ENCODE assay signal across 9 mouse cellular contexts in the genomic region with DNA sequence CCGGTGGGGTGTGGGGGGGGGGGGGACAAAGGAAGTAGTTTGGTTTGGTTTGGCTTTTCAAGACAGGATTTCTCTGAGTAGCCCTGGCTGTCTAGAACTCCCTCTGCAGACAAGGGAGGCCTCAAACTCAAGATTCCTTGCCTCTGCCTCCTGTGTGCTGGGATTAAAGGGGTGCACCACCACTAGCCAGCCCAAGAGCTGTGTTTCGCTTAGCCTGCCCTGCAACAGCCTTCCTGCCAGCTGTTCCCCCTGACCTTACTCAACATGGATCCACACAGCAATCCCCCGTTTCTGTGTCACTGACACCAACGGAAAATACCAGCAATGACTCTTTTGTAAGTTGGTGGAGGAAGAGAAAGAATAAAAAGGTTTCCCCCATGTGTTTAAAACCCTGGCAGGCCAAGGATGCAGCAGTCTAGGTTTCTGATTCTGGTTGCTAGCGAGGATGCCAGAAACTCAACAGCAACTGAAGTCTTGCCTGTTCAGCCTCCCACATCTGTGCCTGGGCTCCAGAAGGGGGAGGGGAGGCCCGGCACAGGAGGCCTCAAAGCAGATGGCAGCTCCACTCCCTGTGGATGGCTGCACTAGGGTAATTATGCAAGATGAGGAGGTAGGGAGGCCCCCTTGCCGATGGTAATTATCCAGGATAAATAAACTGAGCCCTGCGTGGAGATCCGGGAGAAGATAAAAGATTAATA.
DNase-seq lines count a peak whose midpoint lies in the region; ATAC-seq lines count a peak whose summit lies in the region.
"Had no signal": no experiment of that assay in that cellular context is flagged by ENCODE, and none has a peak within 500 bp of the region (broad histone marks: within the 10 kb centered on the region; RNA-seq: fewer than 3 reads in every experiment).

No protein-coding gene starts in this region.

- H3K9me3 ChIP-seq in hindbrain, embryonic 15.5 days, result no peaks in the 10 kb centered on the region
- no peaks in the 10 kb centered on the region for H3K9me3 ChIP-seq in midbrain, embryonic 11.5 days (ENCODE audit: control insufficient read depth, low read length)
- no peaks in the 10 kb centered on the region for H3K9me3 ChIP-seq in intestine, embryonic 16.5 days (ENCODE audit: control insufficient read depth, low read length)

- intact Hi-C loops in heart, postnatal 36 days (cut with DNase I), result no loop called here

- 30% methylated on average over 9 of the region's 9 CpGs for WGBS in hindbrain, embryonic 15.5 days
- 31% methylated on average over 9 of the region's 9 CpGs for WGBS in midbrain, embryonic 11.5 days
- WGBS in intestine, embryonic 16.5 days, result 38% methylated on average over 9 of the region's 9 CpGs

- peak overlapping the region; percentile 34; the same call in 1 of the 2 replicates for H3K27ac ChIP-seq in hindbrain, embryonic 15.5 days (replicated peaks)
- H3K27ac ChIP-seq in midbrain, embryonic 11.5 days (ENCODE audit: low read depth, low read length), result peak overlapping the region; percentile 71
- no peak overlapping the region for H3K27ac ChIP-seq in intestine, embryonic 16.5 days (ENCODE audit: low read length)
- H3K27ac ChIP-seq: stomach, postnatal 0 days had no signal

- peak; percentile 40 for DNase-seq in layer of hippocampus, adult 11-12 months (ENCODE audit: low spot score)
- no peak for DNase-seq in layer of hippocampus, adult 9-10 months (ENCODE audit: low spot score)
- DNase-seq in midbrain, embryonic 11.5 days (ENCODE audit: low spot score, missing footprints), result peak; percentile 89
- DNase-seq in gastrocnemius, adult 8-10 months (ENCODE audit: low spot score in 2 of 2), result no peak
- no peak for DNase-seq in thymus, postnatal 0 days (ENCODE audit: low spot score)
- DNase-seq in heart, postnatal 36 days, result no peak

- ATAC-seq in hindbrain, embryonic 15.5 days (ENCODE audit: low FRiP score, low read depth), result peak; percentile 82
- ATAC-seq in midbrain, embryonic 11.5 days (ENCODE audit: low FRiP score), result peak; percentile 93
- ATAC-seq in intestine, embryonic 16.5 days, result no peak

- H3K9ac ChIP-seq in hindbrain, embryonic 15.5 days, result no peak overlapping the region
- no peak overlapping the region for H3K9ac ChIP-seq in midbrain, embryonic 11.5 days (ENCODE audit: low read length)
- H3K9ac ChIP-seq in intestine, embryonic 16.5 days (ENCODE audit: low read depth, low read length), result no peak overlapping the region

- H3K4me1 ChIP-seq in hindbrain, embryonic 15.5 days (replicated peaks), result peaks cover 7% of the 10 kb centered on the region
- H3K4me1 ChIP-seq in midbrain, embryonic 11.5 days (ENCODE audit: control insufficient read depth, insufficient read depth, low read length), result peaks cover 2% of the 10 kb centered on the region; the same call in 1 of the 2 replicates
- no peaks in the 10 kb centered on the region for H3K4me1 ChIP-seq in intestine, embryonic 16.5 days (ENCODE audit: control insufficient read depth, insufficient read depth, low read length)

- no peaks in the 10 kb centered on the region for H3K27me3 ChIP-seq in hindbrain, embryonic 15.5 days
- no peaks in the 10 kb centered on the region for H3K27me3 ChIP-seq in midbrain, embryonic 11.5 days (ENCODE audit: control insufficient read depth, insufficient read depth, low read length)
- no peaks in the 10 kb centered on the region for H3K27me3 ChIP-seq in intestine, embryonic 16.5 days (replicated peaks; ENCODE audit: control insufficient read depth, insufficient read depth, low read length)

- H3K4me3 ChIP-seq in hindbrain, embryonic 15.5 days, result no peak overlapping the region
- no peak overlapping the region for H3K4me3 ChIP-seq in midbrain, embryonic 11.5 days (ENCODE audit: low read depth, low read length)
- H3K4me3 ChIP-seq in intestine, embryonic 16.5 days (ENCODE audit: low read length), result no peak overlapping the region

- H3K36me3 ChIP-seq in hindbrain, embryonic 15.5 days, result no peaks in the 10 kb centered on the region
- H3K36me3 ChIP-seq in midbrain, embryonic 11.5 days (ENCODE audit: control insufficient read depth, insufficient read depth, low read length), result no peaks in the 10 kb centered on the region
- H3K36me3 ChIP-seq in intestine, embryonic 16.5 days (ENCODE audit: control insufficient read depth, insufficient read depth, low read length), result no peaks in the 10 kb centered on the region

- no peak overlapping the region for H3K4me2 ChIP-seq in hindbrain, embryonic 15.5 days
- H3K4me2 ChIP-seq in midbrain, embryonic 11.5 days, result no peak overlapping the region
- no peak overlapping the region for H3K4me2 ChIP-seq in intestine, embryonic 16.5 days (ENCODE audit: low read depth, low read length)

Comparison
In these comparisons a context has a peak if more than half of its experiments do, and no peak if none do; other contexts are left out.
1. DNase-seq: peak in layer of hippocampus, adult 11-12 months (single experiment) and midbrain, embryonic 11.5 days (single experiment); none in layer of hippocampus, adult 9-10 months (single experiment), gastrocnemius, adult 8-10 months (0 of 2), thymus, postnatal 0 days (single experiment) and heart, postnatal 36 days (0 of 2).